Mouse (Mus musculus) neural tube, embryonic 14.5 days (tissue): ENCODE data around the gene Naaa. TPM values are rescaled to one million over a fixed set of nuclear protein-coding genes. Genes with fewer than 3 reads are reported as not detected.

Source experiments
- polyA plus RNA-seq: library from polyadenylated mRNA; unstranded; fragments of >200 nt; fragmentation: Nextera tagmentation; extraction: Ambion mirVana; gene quantifications from 2 replicates; pipeline ENCODE4 v1.2.1, GENCODE M21; 2014

Gene Naaa
- polyA plus RNA-seq, 1 experiment from 2014 or later, result 23.1 TPM

Other genes with a start within 250 kb of the Naaa start
- gene Cdkl2, start 234.3 kb downstream of the Naaa start, polyA plus RNA-seq, result 11.1 and 15.3 TPM in 2 replicates
- 406 and 408 TPM in 2 replicates for gene G3bp2, start 194.5 kb downstream of the Naaa start, polyA plus RNA-seq
- 31.7 and 36.3 TPM in 2 replicates for gene Uso1, start 140.2 kb downstream of the Naaa start, polyA plus RNA-seq
- not detected in 2 replicates for gene U90926, start 62.8 kb downstream of the Naaa start, polyA plus RNA-seq
- 0.21 and 0.99 TPM in 2 replicates for gene Ppef2, start 21.9 kb downstream of the Naaa start, polyA plus RNA-seq
- 30.2 and 37.4 TPM in 2 replicates for gene Sdad1, start 32.3 kb upstream of the Naaa start, polyA plus RNA-seq
- gene Cxcl9, start 49.9 kb upstream of the Naaa start, polyA plus RNA-seq, result not detected in 2 replicates
- gene Art3, start 53.7 kb upstream of the Naaa start, polyA plus RNA-seq, result 6.0 and 11.9 TPM in 2 replicates
- gene Cxcl10, start 70.7 kb upstream of the Naaa start, polyA plus RNA-seq, result not detected in 2 replicates
- 52.7 and 53.7 TPM in 2 replicates for gene Nup54, start 157.0 kb upstream of the Naaa start, polyA plus RNA-seq
- 16.2 and 17.6 TPM in 2 replicates for gene Scarb2, start 228.7 kb upstream of the Naaa start, polyA plus RNA-seq